Mouse (Mus musculus): ENCODE measurements at regions not wholly inside any gene's neighbourhood (a gene's known extent, or its start where the extent isn't known, plus 50 kb on each side); places are given as distances from the start of the nearest gene placed in this dataset.
"Not testable (repeated sequence)": the region's sequence is repeated elsewhere in the genome, so short reads cannot be mapped to it uniquely, and the experiment has no call there.

GRCm38 (mm10) chr6:6295551-6295950 lies 78.6 kb upstream of the Slc25a13 start:
- DNase-seq (ENCODE audit: extremely low read depth, low read depth, low spot score) = not testable (repeated sequence)

- no peak for DNase-seq (ENCODE audit: extremely low read depth, low read depth, low spot score)
Measured at GRCm38 (mm10) chr6:6291781-6292180, 74.8 kb upstream of the Slc25a13 start.

- DNase-seq (ENCODE audit: extremely low read depth, low read depth, low spot score) = no peak
Measured at GRCm38 (mm10) chr6:6290427-6290826, 73.5 kb upstream of the Slc25a13 start.

GRCm38 (mm10) chr6:6289806-6290205 lies 72.8 kb upstream of the Slc25a13 start:
- DNase-seq (ENCODE audit: extremely low read depth, low read depth, low spot score) = no peak

GRCm38 (mm10) chr6:6280812-6281568 lies 64.0 kb upstream of the Slc25a13 start:
- DNase-seq (ENCODE audit: extremely low read depth, low read depth, low spot score) = no peak

GRCm38 (mm10) chr6:6279646-6280045 lies 62.7 kb upstream of the Slc25a13 start:
- no peak for DNase-seq (ENCODE audit: extremely low read depth, low read depth, low spot score)

GRCm38 (mm10) chr6:6270545-6270944 lies 53.6 kb upstream of the Slc25a13 start:
- no peak for DNase-seq (ENCODE audit: extremely low read depth, low read depth, low spot score)
